Mouse (Mus musculus): ENCODE measurements around the gene Pnpla1.

Gene Pnpla1

DNA sequence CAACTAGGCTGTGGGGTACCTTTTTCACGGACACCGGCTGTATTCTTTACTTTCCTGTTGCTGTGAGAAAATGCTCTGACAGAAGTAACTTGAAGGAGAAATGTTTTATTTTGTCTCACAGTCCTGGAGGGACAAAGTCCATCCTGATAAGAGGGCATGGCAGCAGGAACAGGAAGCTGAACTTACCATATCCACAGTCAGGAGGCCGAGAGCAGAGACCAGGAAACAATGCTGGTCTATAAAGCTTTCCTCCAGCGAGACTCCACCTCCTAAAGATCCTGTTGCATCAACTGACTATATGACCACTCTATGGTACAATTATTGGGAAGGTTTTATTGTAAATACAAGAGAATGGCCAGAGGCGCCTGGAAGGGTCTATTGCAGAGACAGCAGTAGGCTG, 14.5 kb upstream of the Pnpla1 start:
- no peak for DNase-seq (ENCODE audit: low spot score in 2 of 2)

DNA sequence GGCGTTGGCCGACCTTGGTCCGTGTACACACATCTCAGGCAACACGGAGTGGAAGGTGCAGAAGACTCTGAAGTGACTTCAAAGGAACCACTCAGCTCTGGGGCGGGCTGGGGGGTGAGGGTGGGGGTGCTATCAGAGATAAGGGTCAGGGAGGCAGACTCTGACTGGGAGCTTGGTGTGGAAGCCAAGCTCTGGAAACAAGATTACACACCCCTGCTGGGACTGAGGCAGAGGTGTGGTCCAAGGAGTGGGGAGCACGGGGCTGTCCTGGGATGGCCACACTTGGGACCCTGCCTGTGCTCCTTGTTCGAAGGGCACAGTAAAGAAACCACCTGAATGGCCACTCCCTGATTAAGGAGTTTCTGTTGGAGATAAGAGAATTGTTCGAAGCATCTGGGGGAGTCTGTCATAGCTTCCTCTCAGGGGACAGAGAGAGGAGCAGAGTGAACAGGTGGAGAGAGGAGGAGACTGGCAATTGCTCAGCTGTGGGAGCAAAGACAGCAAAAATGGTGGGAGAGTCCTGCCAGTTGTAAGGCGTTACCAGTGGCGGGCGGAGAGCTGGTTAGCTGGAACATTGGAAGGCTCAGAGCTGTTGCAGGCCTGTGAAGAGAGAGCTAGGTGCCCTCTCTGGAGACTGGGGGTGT, 11.1 kb upstream of the Pnpla1 start:
- DNase-seq (ENCODE audit: low spot score in 2 of 2): no peak

- no peak for DNase-seq (ENCODE audit: low spot score in 2 of 2)
Measured at GRCm38 (mm10) chr17:28850511-28850910, 7.7 kb upstream of the Pnpla1 start.

DNA sequence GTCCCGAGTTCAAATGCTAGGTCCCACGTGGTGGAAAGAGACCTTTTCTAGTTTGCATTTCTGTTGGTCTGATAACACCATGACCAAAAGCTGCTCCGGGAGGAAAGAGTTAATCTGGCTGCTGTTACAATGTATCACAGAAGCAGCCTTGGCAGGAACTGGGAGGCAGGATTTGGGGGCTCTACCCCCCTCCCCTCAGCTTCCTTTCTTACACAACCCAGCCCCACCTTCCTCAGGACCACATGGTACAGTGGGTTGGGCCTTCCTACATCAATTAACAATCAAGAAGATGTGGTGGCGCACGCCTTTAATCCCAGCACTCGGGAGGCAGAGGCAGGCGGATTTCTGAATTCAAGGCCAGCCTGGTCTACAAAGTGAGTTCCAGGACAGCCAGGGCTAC, 3.8 kb upstream of the Pnpla1 start:
- no peak for DNase-seq (ENCODE audit: low spot score in 2 of 2)

DNA sequence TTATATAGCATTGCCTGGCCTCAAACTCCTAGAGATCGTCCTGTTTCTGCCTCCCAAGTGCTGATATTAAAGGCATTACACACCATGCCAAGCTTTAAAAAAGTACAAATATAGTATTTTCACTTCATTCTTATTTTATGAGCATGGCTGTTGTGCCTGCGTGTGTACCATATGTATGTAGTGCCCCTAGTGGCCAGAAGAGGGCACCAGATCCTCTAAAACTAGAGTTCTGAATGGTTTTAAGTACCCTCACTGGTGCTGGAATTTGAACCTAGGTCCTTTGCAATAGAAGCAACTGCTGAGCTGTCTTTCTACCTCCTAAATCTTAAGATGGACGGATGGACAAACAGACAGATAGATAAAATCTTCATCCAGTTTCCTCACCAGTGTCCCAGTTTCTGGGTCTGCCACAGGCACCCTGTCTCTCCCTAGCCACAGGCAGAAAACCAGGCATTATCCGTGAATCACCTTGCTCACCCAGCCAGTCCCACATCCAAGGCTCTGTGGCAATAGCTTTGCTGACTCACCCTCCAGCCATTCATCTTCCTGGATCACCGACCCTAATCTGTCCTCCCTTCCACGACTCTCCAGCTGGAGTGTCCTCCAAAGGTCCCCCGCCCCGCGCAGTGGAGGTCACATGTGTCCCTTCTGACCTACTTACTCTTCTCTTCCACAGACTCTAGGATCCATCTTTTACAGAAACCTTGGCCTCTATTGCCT, 2.9 kb upstream of the Pnpla1 start:
- DNase-seq (ENCODE audit: low spot score in 2 of 2): no peak

- no peak for DNase-seq (ENCODE audit: low spot score in 2 of 2)
Measured at GRCm38 (mm10) chr17:28856030-28856429, 2.2 kb upstream of the Pnpla1 start.

- no peak for DNase-seq (ENCODE audit: low spot score in 2 of 2)
Measured at GRCm38 (mm10) chr17:28863926-28864325, 5.7 kb downstream of the Pnpla1 start.

DNA sequence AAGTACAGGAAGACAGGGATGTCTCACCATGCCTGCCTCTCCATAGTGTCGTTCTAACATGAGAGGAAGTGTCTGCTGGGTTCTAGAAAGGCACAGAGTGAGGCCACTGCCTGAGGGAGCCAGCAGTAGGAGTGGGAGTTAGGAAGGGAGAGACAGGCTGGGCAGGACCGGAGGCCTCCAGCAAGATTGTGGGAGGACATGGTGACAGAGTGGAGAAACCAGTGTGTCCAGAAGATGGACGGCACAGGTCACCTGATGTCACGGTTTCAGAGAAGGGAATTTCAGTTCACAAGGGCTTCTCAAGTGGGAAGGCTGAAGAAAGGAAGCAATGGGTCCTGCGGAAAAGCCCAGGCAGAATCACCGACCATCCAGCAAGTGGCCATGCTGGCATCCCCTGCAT, 6.3 kb downstream of the Pnpla1 start:
- DNase-seq (ENCODE audit: low spot score in 2 of 2): no peak

- no peak for DNase-seq (ENCODE audit: low spot score in 2 of 2)
Measured at GRCm38 (mm10) chr17:28866921-28867320, 8.7 kb downstream of the Pnpla1 start.

DNA sequence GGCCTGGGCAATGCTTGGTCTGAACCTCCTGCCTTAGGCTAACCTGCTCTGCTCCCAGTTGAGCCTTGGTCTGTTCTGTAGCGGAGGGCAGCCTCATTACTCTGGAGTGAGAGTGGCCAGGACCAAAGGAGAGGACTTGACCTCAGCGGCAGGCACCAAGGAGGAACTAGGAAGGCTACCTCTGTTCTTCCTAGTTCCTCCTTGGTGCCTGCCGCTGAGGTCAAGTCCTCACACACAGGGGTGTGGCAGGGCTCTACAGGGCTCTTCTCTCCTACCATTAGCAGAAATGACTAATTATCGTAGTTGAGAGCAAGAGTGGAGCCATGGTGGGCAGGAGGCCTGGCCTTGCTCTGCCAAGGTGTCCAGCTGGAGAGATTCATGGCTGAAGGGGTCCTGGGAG, 9.2 kb downstream of the Pnpla1 start:
- DNase-seq (ENCODE audit: low spot score in 2 of 2): no peak

DNA sequence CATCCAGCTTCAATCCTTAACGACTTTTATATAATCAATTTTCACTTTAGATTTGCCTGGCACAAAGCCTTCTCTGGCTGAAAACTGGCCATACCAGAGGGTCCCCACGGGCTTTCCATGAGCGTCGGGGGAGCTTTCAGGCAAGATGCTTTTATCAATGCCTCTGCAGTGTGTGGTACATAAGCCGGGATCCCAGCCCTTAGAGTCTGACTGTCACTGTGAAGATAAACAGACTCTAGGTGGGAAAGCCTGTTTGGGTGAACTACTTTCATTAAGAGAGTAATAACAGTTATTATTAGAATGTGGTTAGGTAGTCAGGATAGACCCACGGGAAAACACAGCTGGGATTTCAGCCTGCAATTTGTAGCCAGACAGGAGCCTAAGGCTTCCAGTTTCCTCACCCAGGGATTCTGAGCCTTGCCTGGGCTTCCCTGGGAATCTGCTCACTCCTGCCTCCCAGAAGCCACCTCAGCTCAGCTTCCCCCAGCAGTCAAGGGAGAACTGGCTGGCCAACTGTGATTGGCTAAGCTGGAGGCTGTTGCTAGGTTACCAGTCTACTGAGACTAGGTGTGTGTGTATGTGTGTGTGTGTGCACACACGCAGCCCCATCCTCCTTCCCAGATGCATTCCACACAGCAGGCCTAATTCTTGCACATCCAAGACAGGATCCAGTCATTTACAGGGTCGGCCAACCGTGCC, 11.3 kb downstream of the Pnpla1 start:
- DNase-seq (ENCODE audit: low spot score in 2 of 2): no peak

DNA sequence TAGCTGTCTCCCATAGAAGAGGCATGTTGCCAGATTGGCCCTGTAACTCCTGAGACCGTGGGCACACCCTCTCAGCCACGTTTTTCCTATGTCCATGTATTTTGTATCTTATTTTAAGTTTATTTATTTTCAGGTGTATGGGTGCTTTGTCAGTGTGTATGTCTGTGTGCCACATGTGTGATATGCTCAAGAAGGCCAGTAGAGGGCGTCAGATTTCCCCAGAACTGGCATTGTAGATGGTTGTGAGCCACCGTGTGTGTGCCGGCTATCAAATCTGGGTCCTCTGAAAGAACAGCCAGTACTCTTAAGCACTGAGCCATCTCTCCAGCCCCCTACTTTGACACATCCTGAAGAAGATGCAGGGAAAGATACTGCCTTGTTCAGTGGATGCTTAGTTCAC, 12.2 kb downstream of the Pnpla1 start:
- DNase-seq (ENCODE audit: low spot score in 2 of 2): no peak

- DNase-seq (ENCODE audit: low spot score in 2 of 2): no peak
Measured at GRCm38 (mm10) chr17:28871831-28872230, 13.6 kb downstream of the Pnpla1 start.

DNA sequence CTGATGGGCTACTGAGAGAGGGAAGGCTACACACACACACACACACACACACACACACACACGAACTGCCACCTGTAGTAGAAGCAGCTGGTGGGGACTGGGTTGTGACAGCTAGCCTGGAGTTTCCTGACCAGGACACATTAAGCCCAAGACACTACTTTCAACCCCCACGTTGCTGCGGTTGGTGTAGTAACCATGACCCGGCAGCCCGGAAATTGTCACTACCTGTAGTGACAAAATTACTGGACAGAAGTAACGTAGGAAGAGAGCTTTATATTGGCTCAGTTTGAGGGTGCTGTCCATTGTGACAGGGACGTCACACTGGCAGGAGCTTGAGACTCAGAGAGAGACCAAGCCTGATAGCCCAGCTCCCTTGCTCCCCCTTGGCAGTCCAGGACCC, 14.1 kb downstream of the Pnpla1 start:
- DNase-seq (ENCODE audit: low spot score in 2 of 2): no peak

DNA sequence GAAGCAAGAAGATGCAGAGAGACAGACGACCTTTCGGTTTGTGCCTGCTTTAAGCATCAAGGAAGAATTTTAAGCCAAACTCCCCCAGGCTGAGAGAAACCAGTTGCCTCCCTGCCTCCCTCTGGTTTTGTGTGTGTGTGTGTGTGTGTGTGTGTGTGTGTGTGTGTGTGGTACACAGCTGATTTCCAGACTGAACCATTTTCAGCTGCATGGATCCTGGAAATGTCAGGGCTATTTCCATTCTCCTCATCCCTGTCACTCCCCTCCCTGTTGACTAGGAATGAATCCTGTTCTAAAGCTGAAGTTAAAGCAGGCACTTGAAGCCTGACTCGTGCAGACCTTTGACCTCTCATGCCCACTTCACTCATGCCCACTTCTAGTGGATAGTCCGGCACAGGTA, 16.0 kb downstream of the Pnpla1 start:
- no peak for DNase-seq (ENCODE audit: low spot score in 2 of 2)

DNA sequence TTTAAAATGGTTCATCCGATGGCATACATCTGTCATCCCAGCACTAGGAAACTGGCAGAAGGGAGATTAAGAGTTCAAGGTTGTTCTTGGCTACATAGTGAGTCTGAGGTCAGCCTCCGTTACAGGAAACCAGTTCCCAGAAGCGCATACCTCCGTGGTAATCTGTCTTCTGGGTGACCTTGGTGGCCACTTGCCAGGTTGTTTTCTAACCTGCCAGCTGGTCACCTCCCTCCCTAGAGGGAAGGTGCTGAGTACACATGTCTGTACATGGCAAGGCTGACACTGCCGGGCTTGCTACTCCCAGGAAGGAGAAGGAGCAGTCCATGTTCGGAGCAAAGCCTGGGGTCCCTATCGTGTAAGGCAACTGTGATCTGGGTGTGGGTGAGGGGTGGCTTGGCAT, 16.6 kb downstream of the Pnpla1 start:
- DNase-seq (ENCODE audit: low spot score in 2 of 2): peak; percentile 53 to 68

DNA sequence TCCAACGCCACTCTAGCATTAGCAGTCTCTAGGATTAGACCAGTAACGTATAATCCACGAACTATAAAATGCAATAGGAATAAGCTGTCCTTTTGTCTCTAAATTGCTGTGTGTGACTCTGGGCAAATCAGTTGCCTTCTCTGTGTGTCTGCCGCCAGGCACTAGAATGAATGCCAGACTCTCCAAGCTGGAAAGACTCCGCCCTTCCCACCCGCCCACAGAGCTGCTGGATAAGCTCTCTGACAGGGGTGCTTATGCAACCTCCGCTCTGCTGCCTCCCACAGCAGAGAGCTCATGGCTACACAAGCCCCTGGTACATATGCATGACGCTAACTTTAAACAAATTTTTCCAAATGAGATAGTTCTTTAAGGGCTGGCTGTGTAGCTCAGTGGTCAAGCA, 17.1 kb downstream of the Pnpla1 start:
- DNase-seq (ENCODE audit: low spot score in 2 of 2): peak; percentile 45 to 62

- no peak for DNase-seq (ENCODE audit: low spot score in 2 of 2)
Measured at GRCm38 (mm10) chr17:28876331-28876730, 18.1 kb downstream of the Pnpla1 start.

DNA sequence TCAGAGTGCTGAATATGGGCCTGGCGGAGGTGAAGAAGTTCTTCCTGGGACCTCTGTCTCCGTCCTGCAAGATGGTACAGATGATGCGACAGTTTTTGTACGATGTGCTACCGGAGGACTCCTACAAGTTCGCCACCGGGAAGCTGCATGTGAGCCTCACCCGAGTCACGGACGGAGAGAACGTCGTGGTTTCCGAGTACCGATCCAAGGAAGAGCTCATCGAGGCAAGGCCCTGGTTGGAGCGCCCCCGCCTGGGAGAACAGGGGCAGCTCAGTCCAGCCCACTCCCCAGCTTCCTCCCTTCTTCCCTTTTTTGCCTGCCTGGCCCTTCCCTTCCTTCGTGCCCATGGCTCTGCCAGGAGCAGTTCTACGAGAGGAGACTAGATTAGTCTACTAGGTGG, 18.6 kb downstream of the Pnpla1 start:
- no peak for DNase-seq (ENCODE audit: low spot score in 2 of 2)

DNA sequence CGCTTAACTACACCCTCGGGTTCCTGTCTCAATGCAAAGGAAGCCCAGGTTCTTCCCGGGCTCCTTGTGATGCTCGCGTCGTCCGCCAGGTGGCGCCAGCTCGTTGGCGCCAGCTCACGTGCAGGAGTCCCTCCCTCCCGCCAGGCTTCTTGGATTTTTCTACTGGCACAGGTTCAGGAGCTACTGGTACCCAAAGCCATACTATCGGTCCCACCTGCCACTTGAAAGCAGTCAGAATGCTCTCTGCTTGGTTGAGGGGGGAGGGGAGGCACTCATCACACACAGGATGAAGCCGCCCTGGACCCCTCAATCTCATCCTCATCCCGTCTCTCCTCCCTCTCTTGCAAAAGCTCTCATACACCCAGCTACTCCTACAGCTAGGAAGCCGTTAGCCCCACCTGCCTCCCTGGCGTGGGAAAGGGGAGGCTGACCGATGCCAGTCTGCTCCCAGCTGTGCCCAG, 21.8 kb downstream of the Pnpla1 start:
- DNase-seq (ENCODE audit: low spot score in 2 of 2): peak; percentile 40 to 47

- DNase-seq (ENCODE audit: low spot score in 2 of 2): peak in 1 of 2 experiments; percentile 35
Measured at GRCm38 (mm10) chr17:28882316-28882715, 24.1 kb downstream of the Pnpla1 start.

GRCm38 (mm10) chr17:28882810-28883209, 24.6 kb downstream of the Pnpla1 start:
- no peak for DNase-seq (ENCODE audit: low spot score in 2 of 2)

GRCm38 (mm10) chr17:28883941-28884516, 25.8 kb downstream of the Pnpla1 start:
- no peak for DNase-seq (ENCODE audit: low spot score in 2 of 2)
